Comparison of ENCODE assay signal across 9 mouse cellular contexts in genomic region chr1:172204033-172204813, GRCm38 (mm10). TPM values are rescaled to one million over a fixed set of nuclear protein-coding genes. Genes with fewer than 3 reads are reported as not detected.
A peak's percentile ranks its signal among the peaks of the same experiment; 100 is the strongest.
DNase-seq lines count a peak whose midpoint lies in the region; ATAC-seq and TF ChIP-seq lines count a peak whose summit lies in the region.
"Had no signal": no experiment of that assay in that cellular context is flagged by ENCODE, and none has a peak within 500 bp of the region (broad histone marks: within the 10 kb centered on the region; RNA-seq: fewer than 3 reads in every experiment).

No protein-coding gene starts in this region.

- no peaks in the 10 kb centered on the region for H3K9me3 ChIP-seq in embryonic facial prominence, embryonic 14.5 days (ENCODE audit: control insufficient read depth, low read length)
- no peaks in the 10 kb centered on the region for H3K9me3 ChIP-seq in intestine, embryonic 16.5 days (ENCODE audit: control insufficient read depth, low read length)

- peak overlapping the region; percentile 76 for H3K4me2 ChIP-seq in embryonic facial prominence, embryonic 14.5 days (ENCODE audit: low read depth, low read length)
- H3K4me2 ChIP-seq in intestine, embryonic 16.5 days (ENCODE audit: low read depth, low read length) = no peak overlapping the region

- no peaks in the 10 kb centered on the region for H3K27me3 ChIP-seq in embryonic facial prominence, embryonic 14.5 days (replicated peaks; ENCODE audit: control insufficient read depth, insufficient read depth, low read length)
- no peaks in the 10 kb centered on the region for H3K27me3 ChIP-seq in intestine, embryonic 16.5 days (replicated peaks; ENCODE audit: control insufficient read depth, insufficient read depth, low read length)

- ATAC-seq in embryonic facial prominence, embryonic 14.5 days (ENCODE audit: low read depth) = no peak
- no peak for ATAC-seq in intestine, embryonic 16.5 days
- no peak for ATAC-seq in megakaryocyte progenitor cell, adult 5-6 weeks (replicated peaks; ENCODE audit: poor library complexity)

- TF ChIP-seq CTCF in left cerebral cortex, adult 2 months (IDR thresholded peaks at IDR 0.05) = no peak
- TF ChIP-seq CTCF in olfactory bulb, adult 2 months (IDR thresholded peaks at IDR 0.05; ENCODE audit: insufficient read depth, low read depth, low read length) = no peak

- peaks cover 19% of the 10 kb centered on the region for H3K36me3 ChIP-seq in embryonic facial prominence, embryonic 14.5 days (ENCODE audit: control insufficient read depth, insufficient read depth, low read length)
- 0 out of 2 replicates have a peak, but pooled peaks cover 2% of the 10 kb centered on the region for H3K36me3 ChIP-seq in intestine, embryonic 16.5 days (ENCODE audit: control insufficient read depth, insufficient read depth, low read length)

- H3K4me3 ChIP-seq in left cerebral cortex, adult 2 months = peak overlapping the region; percentile 87
- H3K4me3 ChIP-seq in embryonic facial prominence, embryonic 14.5 days (ENCODE audit: low read depth, low read length) = peak overlapping the region; percentile 2; the same call in 1 of the 2 replicates
- H3K4me3 ChIP-seq in intestine, embryonic 16.5 days (ENCODE audit: low read length) = no peak overlapping the region
- H3K4me3 ChIP-seq in olfactory bulb, adult 2 months (ENCODE audit: insufficient read depth, low read depth, low read length) = peak overlapping the region; percentile 95; the same call in 1 of the 2 replicates

- H3K9ac ChIP-seq in embryonic facial prominence, embryonic 14.5 days (ENCODE audit: low read depth, low read length) = peak overlapping the region; percentile 81; the same call in 1 of the 2 replicates
- peak overlapping the region; percentile 31 for H3K9ac ChIP-seq in intestine, embryonic 16.5 days (ENCODE audit: low read depth, low read length)
- H3K9ac ChIP-seq: liver, embryonic 14.5 days had no signal

- TF ChIP-seq POLR2A in olfactory bulb, adult 2 months (IDR thresholded peaks at IDR 0.05; ENCODE audit: insufficient read depth, low read depth, low read length) = no peak

- DNase-seq in left cerebral cortex, adult 2 months (ENCODE audit: extremely low spot score in 1 of 2, low spot score in 2 of 2) = no peak
- DNase-seq in left cerebral cortex, postnatal 4 days = no peak
- peak; percentile 50 for DNase-seq in embryonic facial prominence, embryonic 14.5 days (ENCODE audit: low spot score)
- DNase-seq in urinary bladder, postnatal 10 days (ENCODE audit: low spot score) = no peak
- no peak for DNase-seq in adrenal gland, postnatal 4 days (ENCODE audit: low spot score in 2 of 2)

- H3K4me1 ChIP-seq in embryonic facial prominence, embryonic 14.5 days (ENCODE audit: control insufficient read depth, insufficient read depth, low read length) = peaks cover 60% of the 10 kb centered on the region
- H3K4me1 ChIP-seq in intestine, embryonic 16.5 days (ENCODE audit: control insufficient read depth, insufficient read depth, low read length) = peaks cover 53% of the 10 kb centered on the region
- peaks cover 57% of the 10 kb centered on the region for H3K4me1 ChIP-seq in olfactory bulb, adult 2 months (ENCODE audit: control insufficient read depth, insufficient read depth, low read length)

- intact Hi-C loops in left cerebral cortex, adult 2 months (cut with DNase I) = no loop called here
- intact Hi-C loops in left cerebral cortex, postnatal 4 days (cut with DNase I) = no loop called here

- peak overlapping the region; percentile 76 for H3K27ac ChIP-seq in left cerebral cortex, adult 2 months
- peak overlapping the region; percentile 76 for H3K27ac ChIP-seq in embryonic facial prominence, embryonic 14.5 days (replicated peaks; ENCODE audit: low read depth, low read length)
- H3K27ac ChIP-seq in intestine, embryonic 16.5 days (ENCODE audit: low read length) = peak overlapping the region; percentile 72
- peak overlapping the region; percentile 95 for H3K27ac ChIP-seq in olfactory bulb, adult 2 months (ENCODE audit: insufficient read depth, low read depth, low read length)
- H3K27ac ChIP-seq: liver, embryonic 14.5 days had no signal

- WGBS in embryonic facial prominence, embryonic 14.5 days = 19% methylated on average over 9 of the region's 9 CpGs
- WGBS in intestine, embryonic 16.5 days = 32% methylated on average over 9 of the region's 9 CpGs
- WGBS in olfactory bulb, adult 2 months = 20% methylated on average over 9 of the region's 9 CpGs

RNA-seq across cellular contexts. Expression of gene Pea15a, which starts 2.4 kb away (rescaled TPM):
- total RNA-seq in left cerebral cortex, adult 2 months (2021) = 100 to 1,000 TPM; 387 to 422 TPM
- 100 to 1,000 TPM; 314 to 321 TPM for total RNA-seq in left cerebral cortex, postnatal 4 days (2021)
- polyA plus RNA-seq in embryonic facial prominence, embryonic 14.5 days (2014; fragmentation: Nextera tagmentation; extraction: Ambion mirVana) = 149 and 150 TPM in 2 replicates
- polyA plus RNA-seq in intestine, embryonic 16.5 days (2015; fragmentation: Nextera tagmentation; extraction: Ambion mirVana) = 80.2 and 81.3 TPM in 2 replicates
- 189 TPM in 1 of 2 replicates, not detected in the other for polyA plus RNA-seq in olfactory bulb, adult 2 months (2012; ENCODE audit: insufficient read depth, insufficient read length, low replicate concordance, missing spikeins)
- total RNA-seq in megakaryocyte progenitor cell, adult 5-6 weeks (2015) = 3.1 and 4.9 TPM in 2 replicates
- 2.2 and 2.6 TPM in 2 replicates for total RNA-seq in megakaryocyte progenitor cell, adult 5-6 weeks (2017)
- total RNA-seq in adrenal gland, postnatal 4 days (2021) = 10 to 100 TPM; 92.5 to 94.7 TPM

RNA-seq across cellular contexts. Expression of gene Casq1, which starts 15.4 kb away (rescaled TPM):
- under 1 TPM in 1 of 2 experiments, not detected in 1; 0.48 TPM for total RNA-seq in left cerebral cortex, adult 2 months (2021)
- under 1 TPM; 0.62 to 0.82 TPM for total RNA-seq in left cerebral cortex, postnatal 4 days (2021)
- polyA plus RNA-seq in embryonic facial prominence, embryonic 14.5 days (2014; fragmentation: Nextera tagmentation; extraction: Ambion mirVana) = 39.4 and 74.3 TPM in 2 replicates
- polyA plus RNA-seq in intestine, embryonic 16.5 days (2015; fragmentation: Nextera tagmentation; extraction: Ambion mirVana) = 24.1 and 24.6 TPM in 2 replicates
- not detected in 2 replicates for polyA plus RNA-seq in olfactory bulb, adult 2 months (2012; ENCODE audit: insufficient read depth, insufficient read length, low replicate concordance, missing spikeins)
- total RNA-seq in megakaryocyte progenitor cell, adult 5-6 weeks (2015) = not detected in 2 replicates
- not detected in 2 replicates for total RNA-seq in megakaryocyte progenitor cell, adult 5-6 weeks (2017)
- total RNA-seq in adrenal gland, postnatal 4 days (2021) = 10 to 100 TPM; 15.7 to 51.9 TPM

RNA-seq across cellular contexts. Expression of gene Atp1a4, which starts 54.0 kb away (rescaled TPM):
- not detected for total RNA-seq in left cerebral cortex, adult 2 months (2021)
- total RNA-seq in left cerebral cortex, postnatal 4 days (2021) = under 1 TPM in 1 of 2 experiments, not detected in 1; 0.58 TPM
- 0.05 TPM in 1 of 2 replicates, not detected in the other for polyA plus RNA-seq in embryonic facial prominence, embryonic 14.5 days (2014; fragmentation: Nextera tagmentation; extraction: Ambion mirVana)
- not detected in 2 replicates for polyA plus RNA-seq in intestine, embryonic 16.5 days (2015; fragmentation: Nextera tagmentation; extraction: Ambion mirVana)
- not detected in 2 replicates for polyA plus RNA-seq in olfactory bulb, adult 2 months (2012; ENCODE audit: insufficient read depth, insufficient read length, low replicate concordance, missing spikeins)
- not detected in 2 replicates for total RNA-seq in megakaryocyte progenitor cell, adult 5-6 weeks (2015)
- total RNA-seq in megakaryocyte progenitor cell, adult 5-6 weeks (2017) = not detected in 2 replicates
- total RNA-seq in adrenal gland, postnatal 4 days (2021) = under 1 TPM; 0.39 to 0.45 TPM

RNA-seq across cellular contexts. Expression of gene Dcaf8, which starts 56.3 kb away (rescaled TPM):
- total RNA-seq in left cerebral cortex, adult 2 months (2021) = 100 to 1,000 TPM; 115 to 121 TPM
- 10 to 100 TPM; 71.9 to 75.8 TPM for total RNA-seq in left cerebral cortex, postnatal 4 days (2021)
- polyA plus RNA-seq in embryonic facial prominence, embryonic 14.5 days (2014; fragmentation: Nextera tagmentation; extraction: Ambion mirVana) = 102 and 119 TPM in 2 replicates
- 93.2 and 102 TPM in 2 replicates for polyA plus RNA-seq in intestine, embryonic 16.5 days (2015; fragmentation: Nextera tagmentation; extraction: Ambion mirVana)
- 96.2 TPM in 1 of 2 replicates, not detected in the other for polyA plus RNA-seq in olfactory bulb, adult 2 months (2012; ENCODE audit: insufficient read depth, insufficient read length, low replicate concordance, missing spikeins)
- total RNA-seq in megakaryocyte progenitor cell, adult 5-6 weeks (2015) = 26.0 and 46.0 TPM in 2 replicates
- total RNA-seq in megakaryocyte progenitor cell, adult 5-6 weeks (2017) = 93.6 and 140 TPM in 2 replicates
- 100 to 1,000 TPM; 177 to 181 TPM for total RNA-seq in adrenal gland, postnatal 4 days (2021)

RNA-seq across cellular contexts. Expression of gene Igsf8, which starts 57.2 kb away (rescaled TPM):
- 100 to 1,000 TPM; 257 to 260 TPM for total RNA-seq in left cerebral cortex, adult 2 months (2021)
- total RNA-seq in left cerebral cortex, postnatal 4 days (2021) = 100 to 1,000 TPM; 157 to 165 TPM
- 57.2 and 60.4 TPM in 2 replicates for polyA plus RNA-seq in embryonic facial prominence, embryonic 14.5 days (2014; fragmentation: Nextera tagmentation; extraction: Ambion mirVana)
- polyA plus RNA-seq in intestine, embryonic 16.5 days (2015; fragmentation: Nextera tagmentation; extraction: Ambion mirVana) = 43.1 and 45.2 TPM in 2 replicates
- polyA plus RNA-seq in olfactory bulb, adult 2 months (2012; ENCODE audit: insufficient read depth, insufficient read length, low replicate concordance, missing spikeins) = not detected in 2 replicates
- 28.8 and 29.7 TPM in 2 replicates for total RNA-seq in megakaryocyte progenitor cell, adult 5-6 weeks (2015)
- total RNA-seq in megakaryocyte progenitor cell, adult 5-6 weeks (2017) = 25.5 and 30.6 TPM in 2 replicates
- total RNA-seq in adrenal gland, postnatal 4 days (2021) = 10 to 100 TPM; 45.3 to 55.6 TPM

Comparison
In these comparisons a context has a peak if more than half of its experiments do, and no peak if none do; other contexts are left out.
1. RNA of gene Pea15a, which starts 2.4 kb away (total RNA-seq): 387 to 422 TPM in left cerebral cortex, adult 2 months, 314 to 321 TPM in left cerebral cortex, postnatal 4 days and 92.5 to 94.7 TPM in adrenal gland, postnatal 4 days; 2.2 to 4.9 TPM in megakaryocyte progenitor cell, adult 5-6 weeks; every median in the first group is over 10 times any median in the second.
2. RNA of gene Casq1, which starts 15.4 kb away (total RNA-seq): 15.7 to 51.9 TPM in adrenal gland, postnatal 4 days; 0.62 to 0.82 TPM in left cerebral cortex, postnatal 4 days, 0.48 TPM in left cerebral cortex, adult 2 months and not detected in megakaryocyte progenitor cell, adult 5-6 weeks; every median in the first group is over 4 times any median in the second.
3. Peak in every context shown above with its lines, with median percentiles within 50 percentile points of each other: H3K27ac ChIP-seq.